Mouse (Mus musculus) activated CD4-positive, CD25-positive, alpha-beta regulatory T cell (primary cell): ENCODE results near the gene BC048671. TPM values are rescaled to one million over a fixed set of nuclear protein-coding genes. Genes with fewer than 3 reads are reported as not detected.

Experiments used
- polyA plus RNA-seq, 2 experiments: library from polyadenylated mRNA; unstranded; fragments of 100-300 nt; shearing (Covaris generic); gene quantifications; one replicate each; pipeline ENCODE4 v1.2.1; 2017

BC048671 gene
- not detected for polyA plus RNA-seq

DNA sequence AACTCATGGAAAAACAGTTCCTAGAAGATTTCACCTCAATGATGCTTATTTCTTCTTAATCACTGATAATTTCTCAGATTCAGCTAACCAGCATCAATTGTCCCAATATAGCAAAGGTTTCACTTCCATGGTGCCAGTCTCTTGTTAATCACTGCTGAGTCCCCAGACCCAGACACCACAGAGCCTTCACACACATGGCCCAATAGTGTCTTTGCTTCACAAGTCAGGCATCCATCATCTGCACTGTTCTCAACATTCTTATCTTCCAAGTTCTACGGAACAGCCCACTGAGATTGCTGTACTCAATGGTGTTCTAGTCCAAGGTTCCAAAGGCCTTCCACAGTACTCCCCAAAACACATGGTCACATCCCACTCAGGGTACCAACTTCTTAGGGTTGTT is at the start of gene BC048671:
BC048671 (plus strand) TSS at position 301 of the 400 bp plus-strand sequence.

DNA sequence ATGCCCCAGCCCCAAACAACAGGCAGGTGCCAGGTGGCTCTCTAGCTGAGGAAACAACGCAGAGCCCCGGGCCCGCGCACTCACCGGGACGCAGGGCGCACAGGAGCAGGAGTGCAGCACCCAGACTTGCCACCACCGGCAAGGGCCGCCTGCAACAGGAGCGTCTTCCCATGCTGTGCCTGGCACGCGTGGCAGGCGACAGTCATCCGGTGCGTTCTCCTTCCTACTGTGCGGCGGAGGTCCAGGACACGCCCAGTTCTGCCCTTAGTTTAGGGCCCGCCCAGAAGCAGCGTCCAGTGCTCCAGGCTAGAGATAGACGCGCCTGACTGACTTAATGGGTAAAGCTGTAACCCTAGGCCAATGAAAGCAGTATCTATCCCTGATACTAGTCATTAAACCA is 24.0 kb downstream of the BC048671 start, which contains the start of gene Chst13:
Chst13 (minus strand) TSS at position 195 of the 400 bp plus-strand sequence.

DNA sequence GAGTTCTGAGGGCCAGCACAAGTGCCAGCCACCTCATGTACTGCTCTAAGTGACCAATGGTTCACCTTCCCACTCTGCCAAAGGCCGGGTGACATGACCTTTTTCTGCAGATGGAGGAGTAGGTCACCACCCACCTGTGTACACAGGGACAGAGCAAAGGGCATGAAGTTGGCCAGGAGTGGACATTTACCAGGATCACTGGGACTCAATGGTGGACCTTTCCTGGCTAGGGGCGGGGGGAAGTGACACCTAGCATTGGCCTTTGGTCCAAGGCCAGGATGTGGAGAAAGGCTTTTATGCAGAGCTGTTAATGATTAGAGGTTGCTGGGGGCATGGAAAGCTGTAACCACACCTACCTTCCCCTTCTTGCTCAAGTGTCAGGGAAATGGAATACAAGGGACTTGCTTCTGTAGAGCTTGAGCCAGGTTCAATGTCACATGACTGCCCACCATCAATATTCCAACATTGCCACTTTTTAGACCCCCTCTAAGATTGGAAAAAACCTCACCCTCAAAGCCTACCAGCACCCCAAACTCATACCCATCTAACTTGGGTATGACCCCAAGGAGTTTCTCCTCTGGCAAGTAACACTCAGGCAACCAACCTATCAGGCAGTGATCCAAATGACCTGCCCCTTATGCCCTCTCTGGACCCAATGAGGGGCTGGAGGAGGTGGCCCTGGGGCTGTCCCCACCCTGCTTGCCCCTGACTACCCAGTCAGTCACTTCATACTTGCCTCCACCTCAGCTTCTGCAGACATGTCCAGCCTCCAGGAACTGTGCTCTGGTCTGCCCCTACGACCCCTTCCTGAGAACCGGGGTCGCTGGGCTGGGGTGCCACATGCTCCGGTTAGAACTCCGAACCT is 31.8 kb downstream of the BC048671 start, which contains the start of gene Uroc1:
Uroc1 (plus strand) TSS at position 724 of the 865 bp plus-strand sequence.

Other genes with a start within 250 kb of the BC048671 start
- under 1 TPM in 1 of 2 experiments, not detected in 1; 0.04 TPM for gene Vmn1r49, start 222.7 kb upstream of the BC048671 start, polyA plus RNA-seq
- gene Vmn1r50, start 199.8 kb upstream of the BC048671 start, polyA plus RNA-seq = not detected
- not detected for gene Vmn1r51, start 178.6 kb upstream of the BC048671 start, polyA plus RNA-seq
- not detected for gene Vmn1r52, start 126.4 kb upstream of the BC048671 start, polyA plus RNA-seq
- gene V1ra8, start 98.4 kb upstream of the BC048671 start, polyA plus RNA-seq = not detected
- gene Vmn1r53, start 76.8 kb upstream of the BC048671 start, polyA plus RNA-seq = not detected
- gene Vmn1r54, start 54.9 kb upstream of the BC048671 start, polyA plus RNA-seq = not detected
- not detected for gene Chst13, start 24.0 kb downstream of the BC048671 start, polyA plus RNA-seq
- gene Uroc1, start 32.1 kb downstream of the BC048671 start, polyA plus RNA-seq = not detected
- 10 to 100 TPM; 24.6 to 27.8 TPM for gene Zxdc, start 68.3 kb downstream of the BC048671 start, polyA plus RNA-seq
- under 1 TPM; 0.14 to 0.17 TPM for gene Cfap100, start 127.6 kb downstream of the BC048671 start, polyA plus RNA-seq
- gene Klf15, start 161.4 kb downstream of the BC048671 start, polyA plus RNA-seq = under 1 TPM in 1 of 2 experiments, not detected in 1; 0.33 TPM
- gene Aldh1l1, start 185.2 kb downstream of the BC048671 start, polyA plus RNA-seq = 1 to 10 TPM in 1 of 2 experiments, under 1 TPM in 1; 0.79 to 1.6 TPM